Mouse (Mus musculus): ENCODE data around the gene Evc2. TPM values are rescaled to one million over a fixed set of nuclear protein-coding genes. Genes with fewer than 3 reads are reported as not detected.

The Evc2 gene
- 12.8 and 17.3 TPM in 2 replicates for polyA plus RNA-seq (2012; rRNA removed)

DNA sequence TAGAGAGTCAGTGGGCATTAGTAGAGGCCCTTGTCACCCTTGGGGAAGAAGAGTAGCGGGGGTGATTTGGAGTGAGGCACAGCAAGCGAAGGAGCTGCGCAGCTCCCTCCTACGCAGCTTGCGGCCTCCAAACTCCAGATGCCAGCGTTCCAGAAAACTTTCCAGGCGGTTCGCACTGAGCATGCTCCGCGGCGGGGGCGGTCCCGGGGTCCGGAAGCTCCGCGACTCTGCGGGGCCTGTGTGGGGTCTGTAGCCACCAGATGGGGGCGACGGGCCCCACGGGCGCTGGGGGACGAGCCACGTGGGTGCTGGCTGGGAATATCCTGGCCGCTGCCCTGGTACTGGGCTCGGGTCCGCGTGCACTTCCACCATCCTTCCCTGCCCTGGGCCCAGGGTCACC, at the start of gene Evc2:
Gene Evc2, plus strand, starts transcription at position 212 of the 400 bp plus-strand sequence.

DNA sequence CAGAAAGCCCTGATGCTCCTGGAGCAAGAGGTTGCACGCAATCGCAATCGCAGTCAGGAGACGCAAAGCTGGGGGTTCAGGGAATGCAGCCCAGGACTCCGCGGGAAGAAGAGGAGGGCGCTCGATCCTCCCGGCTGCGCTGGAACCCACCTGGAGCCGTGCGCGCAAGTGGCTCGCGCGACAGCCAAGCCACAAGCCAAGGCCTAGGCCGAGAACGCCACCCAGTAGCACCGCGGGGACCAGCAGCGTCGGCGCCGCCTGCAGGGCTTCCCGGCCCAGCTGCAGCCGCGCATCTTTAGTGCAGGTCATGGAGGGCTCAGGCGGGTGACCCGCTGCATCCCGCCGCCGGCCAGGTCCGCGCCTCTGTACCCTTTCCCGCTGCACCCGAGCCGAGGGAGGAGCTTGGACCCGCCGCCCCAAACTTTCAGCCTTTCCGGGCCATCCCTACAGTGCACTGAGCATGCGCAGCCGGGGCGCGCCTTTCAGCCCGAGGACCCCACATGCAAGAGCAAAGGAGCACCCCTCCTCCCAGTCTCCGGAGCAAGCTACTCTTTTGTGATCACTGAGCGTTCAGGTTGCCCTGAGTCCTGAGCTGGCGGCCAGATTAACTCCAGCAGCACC, 1.7 kb upstream of the Evc2 start, which contains the start of gene Evc:
Gene Evc, minus strand, starts transcription at position 410 of the 621 bp plus-strand sequence.

Other genes with a start within 250 kb of the Evc2 start
- gene Crmp1, start 96.6 kb upstream of the Evc2 start, polyA plus RNA-seq (2012; rRNA removed): 763 and 862 TPM in 2 replicates
- gene Evc, start 1.6 kb upstream of the Evc2 start, polyA plus RNA-seq (2012; rRNA removed): 18.0 and 27.3 TPM in 2 replicates

Data from central nervous system, embryonic 14 days (tissue).